Mouse (Mus musculus) c-Kit-positive CD71-negative TER-119-negative erythroid progenitor cells, embryonic 14.5 days (primary cell): ENCODE data around the gene Chn2.

Experiments
- DNase-seq: peaks from one replicate; pipeline ENCODE4 v3.0.0-alpha.2; 2013; ENCODE audit warnings: low read depth

Chn2 gene

DNA sequence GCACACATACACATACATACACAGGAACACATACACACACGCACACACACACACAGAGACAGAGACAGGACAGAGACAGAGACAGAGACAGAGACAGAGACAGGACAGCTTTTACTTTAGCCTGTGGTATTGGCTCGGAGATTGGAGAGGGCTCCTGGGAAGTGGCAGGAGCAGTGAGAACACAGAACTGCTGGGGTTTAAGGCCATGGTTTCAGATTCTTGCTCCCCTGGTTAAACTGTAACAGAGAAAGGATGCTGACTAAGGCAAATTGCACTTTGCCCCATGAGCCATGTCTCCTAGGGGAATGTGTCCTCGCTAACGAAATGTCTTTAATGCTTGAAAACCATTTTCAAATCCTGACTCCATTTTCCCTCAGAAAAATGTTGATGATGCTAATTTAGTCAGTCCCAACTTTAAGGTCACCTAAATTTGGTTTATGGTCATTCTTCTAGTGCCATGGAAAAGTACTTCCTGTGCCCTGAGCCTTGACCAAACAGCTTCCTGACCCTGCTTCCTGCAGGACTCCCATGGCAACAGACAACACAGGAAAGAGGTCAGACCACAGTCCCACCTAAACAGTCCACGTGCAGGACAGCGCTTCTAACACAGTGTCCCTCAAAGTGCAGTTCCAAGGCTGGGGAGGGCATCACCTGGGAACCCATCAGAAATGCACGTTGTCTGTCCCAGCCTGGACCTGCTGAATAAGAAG is 163.1 kb downstream of the Chn2 start:
- no peak for DNase-seq

- DNase-seq: no peak
These were observed 164.0 kb downstream of the Chn2 start for GRCm38 (mm10) chr6:54203316-54203715.

DNA sequence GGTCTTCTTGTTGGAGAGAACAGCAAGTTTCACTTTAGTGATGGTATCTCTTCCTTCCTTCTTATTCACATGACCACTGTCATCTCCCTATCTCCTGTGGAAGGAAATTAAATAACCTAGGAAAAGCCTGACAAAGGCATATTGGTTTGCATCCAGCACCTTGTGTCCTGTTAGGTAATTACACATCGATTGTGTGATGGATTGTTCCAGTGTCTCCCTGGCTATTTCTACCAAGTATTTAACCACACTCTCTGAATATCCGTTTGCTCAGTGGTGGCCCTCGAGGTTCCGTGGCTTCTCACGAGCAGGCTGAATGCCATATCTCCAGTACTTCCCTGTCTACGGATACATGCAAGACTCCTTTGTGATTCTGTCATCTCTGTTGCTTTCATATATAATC is 164.6 kb downstream of the Chn2 start:
- no peak for DNase-seq

GRCm38 (mm10) chr6:54204931-54205330 is 165.6 kb downstream of the Chn2 start:
- no peak for DNase-seq

- DNase-seq: no peak
These were observed 166.1 kb downstream of the Chn2 start for GRCm38 (mm10) chr6:54205471-54205870.

GRCm38 (mm10) chr6:54206221-54206738 is 166.9 kb downstream of the Chn2 start:
- DNase-seq: no peak

DNA sequence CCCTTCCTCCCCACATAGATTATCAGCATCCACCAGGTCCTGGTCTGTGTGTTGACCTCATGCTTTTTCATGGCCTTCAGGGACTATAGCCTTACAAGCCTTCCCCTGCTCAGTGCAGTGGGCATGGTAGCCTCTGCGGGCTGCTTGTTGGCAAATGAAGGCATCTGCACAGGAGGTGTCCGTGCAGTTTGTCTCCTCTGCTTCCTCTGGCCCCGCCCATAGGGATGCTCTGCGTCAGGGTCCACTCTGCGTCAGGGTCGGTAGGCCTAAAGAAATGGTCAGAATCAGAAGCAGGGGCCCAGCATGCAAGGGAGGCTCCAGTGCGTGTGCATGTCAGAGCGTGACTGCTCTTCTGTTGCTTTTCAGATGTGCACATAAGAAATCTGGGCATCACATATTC is 169.4 kb downstream of the Chn2 start:
- DNase-seq: no peak

DNA sequence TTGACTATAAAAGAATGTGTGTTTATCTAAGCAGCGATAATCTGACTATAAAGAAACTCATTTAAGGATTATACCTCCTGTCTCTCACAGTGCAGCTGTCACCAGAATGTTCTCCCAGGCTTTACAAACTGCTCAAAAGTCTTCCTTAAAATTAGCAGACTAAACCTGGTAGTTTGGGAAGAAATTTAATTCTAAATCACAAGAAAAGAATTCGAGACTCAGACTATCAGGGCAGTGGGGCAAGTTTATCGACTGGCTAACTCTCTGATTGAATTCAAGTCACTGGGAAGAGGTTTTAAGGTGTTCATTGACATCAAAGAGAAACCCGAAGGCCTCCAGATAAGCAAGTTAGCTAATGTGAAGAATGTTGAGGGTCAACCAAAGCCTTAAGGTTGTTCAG is 171.6 kb downstream of the Chn2 start:
- no peak for DNase-seq

GRCm38 (mm10) chr6:54211939-54212338 is 172.6 kb downstream of the Chn2 start:
- no peak for DNase-seq

DNA sequence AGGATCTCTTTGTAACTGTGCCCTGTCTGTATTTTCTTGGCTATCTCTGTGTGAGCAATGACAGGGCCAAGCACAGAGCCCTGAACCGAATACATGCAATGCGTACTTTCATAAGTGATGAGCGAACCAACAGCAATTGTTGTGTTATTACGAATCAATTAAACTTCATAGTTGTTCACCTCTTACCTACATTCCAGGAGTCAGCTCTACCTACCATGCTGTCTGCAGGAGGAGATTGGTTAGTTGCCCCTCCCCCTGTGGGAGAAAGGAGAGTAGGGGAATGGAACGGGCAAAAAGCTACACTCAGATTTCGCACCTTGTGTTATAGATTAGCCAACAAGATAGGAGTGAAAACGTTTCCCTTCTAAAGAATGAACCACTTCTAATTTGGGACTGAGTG is 174.4 kb downstream of the Chn2 start:
- DNase-seq: no peak

- no peak for DNase-seq
These were observed 176.3 kb downstream of the Chn2 start for GRCm38 (mm10) chr6:54215636-54216035.

DNA sequence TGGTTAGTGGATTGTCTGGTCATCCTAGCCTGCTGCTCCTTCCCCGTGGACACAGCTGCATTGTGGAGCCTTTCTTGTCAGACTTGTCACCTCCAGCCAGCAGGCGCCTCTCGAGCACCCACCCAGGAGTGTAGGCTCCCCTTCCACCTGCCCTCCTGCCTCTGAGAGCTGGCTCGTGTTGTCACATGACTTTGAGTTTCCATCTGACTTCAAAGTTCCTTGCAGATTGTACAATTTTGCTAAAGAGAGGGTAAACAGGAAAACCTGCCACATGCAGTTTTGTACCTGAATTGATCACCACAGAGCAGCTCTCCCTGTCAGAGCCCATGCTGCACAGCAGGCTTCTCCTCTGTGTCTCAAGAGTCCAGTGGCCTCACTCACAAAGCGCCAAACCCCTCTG is 177.2 kb downstream of the Chn2 start:
- DNase-seq: no peak

DNA sequence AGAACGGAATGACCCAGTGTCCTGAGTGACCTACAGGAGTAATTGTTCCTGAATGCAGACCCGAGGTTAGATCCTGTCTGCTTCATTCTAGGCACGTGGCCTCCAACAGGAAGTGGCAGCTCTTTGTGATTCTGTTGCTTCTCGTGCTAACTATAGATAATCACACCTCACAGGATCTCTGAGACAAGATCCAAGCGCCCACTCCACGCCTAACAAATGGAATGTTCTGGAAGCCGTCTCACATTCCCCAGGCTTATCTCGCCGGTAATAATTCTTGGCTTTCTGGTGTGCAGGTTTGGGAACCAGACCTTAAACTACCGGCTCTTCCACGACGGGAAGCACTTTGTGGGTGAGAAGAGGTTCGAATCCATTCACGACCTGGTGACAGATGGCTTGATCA is 180.8 kb downstream of the Chn2 start:
- no peak for DNase-seq

- no peak for DNase-seq
These were observed 184.2 kb downstream of the Chn2 start for GRCm38 (mm10) chr6:54223529-54223928.

DNA sequence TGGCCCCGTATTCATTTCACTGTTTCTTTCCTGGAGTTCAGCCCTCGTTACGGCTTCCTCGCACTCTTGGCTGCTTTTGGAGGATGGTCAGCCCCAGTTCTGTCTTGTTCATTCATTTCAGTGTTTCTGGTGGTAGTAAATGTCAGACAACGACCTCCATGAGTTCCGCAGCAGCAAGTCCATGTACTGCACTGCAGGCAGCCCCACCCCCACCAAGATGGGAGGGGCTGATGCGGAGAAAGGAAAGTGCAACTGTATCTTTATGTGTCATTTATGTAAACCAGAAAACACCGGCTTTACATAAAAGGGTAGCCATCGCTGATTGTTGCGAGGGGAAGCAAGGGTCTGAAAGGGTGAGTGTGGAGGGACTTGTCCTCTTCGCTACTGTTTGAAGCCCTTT is 185.0 kb downstream of the Chn2 start:
- DNase-seq: no peak

GRCm38 (mm10) chr6:54225327-54225726 is 186.0 kb downstream of the Chn2 start:
- no peak for DNase-seq

GRCm38 (mm10) chr6:54227061-54227460 is 187.7 kb downstream of the Chn2 start:
- no peak for DNase-seq

GRCm38 (mm10) chr6:54228421-54228820 is 189.1 kb downstream of the Chn2 start:
- no peak for DNase-seq

DNA sequence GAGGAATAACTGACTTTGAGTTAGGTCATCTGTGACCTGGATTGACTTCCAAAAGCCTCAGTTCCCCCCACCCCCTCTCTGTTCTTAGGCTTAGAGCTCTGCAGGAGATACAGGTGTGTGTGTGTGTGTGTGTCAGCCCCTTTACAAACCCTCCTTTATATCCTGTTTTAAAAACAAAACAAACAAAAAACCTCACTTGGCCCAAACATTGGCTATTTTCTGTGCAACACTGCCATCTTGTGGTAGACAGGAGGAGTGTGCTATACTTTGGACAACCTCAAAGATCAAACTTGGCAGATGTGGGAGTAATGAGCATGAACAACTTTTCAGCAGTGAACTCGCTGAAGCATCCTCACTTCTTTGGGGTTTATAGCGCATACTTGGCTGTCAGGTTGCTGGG is 189.5 kb downstream of the Chn2 start:
- peak; percentile 35 for DNase-seq

DNA sequence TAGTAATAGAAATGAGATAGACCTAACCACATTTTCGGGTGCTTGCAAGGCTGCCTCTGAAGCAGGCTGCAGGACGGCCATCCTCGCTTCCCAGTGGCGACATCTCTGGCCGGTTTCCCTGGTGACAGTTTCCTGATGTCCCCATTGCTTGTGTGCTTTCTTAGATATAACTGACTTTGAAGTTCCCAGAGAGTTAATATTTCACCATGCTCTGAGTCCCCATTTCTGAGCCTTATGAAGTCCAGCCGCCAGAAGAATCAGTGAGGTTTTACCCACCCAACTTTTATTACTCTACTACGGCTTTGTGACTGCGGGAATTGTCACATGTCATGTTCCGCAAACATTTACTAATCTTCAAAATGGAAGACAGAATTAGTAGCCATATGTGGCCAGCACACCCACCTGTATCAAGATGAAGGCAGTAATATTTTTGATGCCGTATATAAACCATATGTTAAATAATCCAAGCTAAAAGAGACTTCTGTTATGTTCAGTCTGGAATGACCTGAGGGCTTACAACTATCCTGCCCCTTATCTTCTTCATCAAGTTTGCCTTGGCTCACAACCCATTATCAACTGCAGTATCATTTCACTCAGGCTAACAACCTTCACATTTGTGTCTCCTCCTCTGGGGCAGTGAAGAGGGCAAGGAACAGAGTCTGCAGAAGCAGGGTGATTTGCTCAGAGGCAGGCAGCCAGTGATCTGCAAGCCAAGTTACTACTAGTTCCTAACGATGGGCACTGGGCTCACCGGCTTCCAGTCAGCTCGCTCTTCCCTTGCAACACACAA is 192.6 kb downstream of the Chn2 start:
- DNase-seq: no peak

GRCm38 (mm10) chr6:54236441-54236840 is 197.1 kb downstream of the Chn2 start:
- no peak for DNase-seq

- DNase-seq: no peak
These were observed 202.4 kb downstream of the Chn2 start for GRCm38 (mm10) chr6:54241761-54242160.

GRCm38 (mm10) chr6:54242286-54242685 is 202.9 kb downstream of the Chn2 start:
- DNase-seq: no peak
